Mouse (Mus musculus) hindbrain, embryonic 10.5 days (tissue): ENCODE results near the gene Ppp1r21. TPM values are rescaled to one million over a fixed set of nuclear protein-coding genes. Genes with fewer than 3 reads are reported as not detected.
A peak's percentile ranks its signal among the peaks of the same experiment; 100 is the strongest.

ENCODE experiments used
- DNase-seq: peaks from one replicate; pipeline ENCODE4 v3.0.0-alpha.2; 2017; ENCODE audit warnings: low spot score
- H3K27ac ChIP-seq: fragments of 300-500 bp; sonication (generic); 2 replicates; pipeline ENCODE4 v1.5.1; 2016; ENCODE audit warnings: mild to moderate bottlenecking, moderate library complexity
- H3K27me3 ChIP-seq: fragments of 300-500 bp; sonication (generic); 2 replicates; pipeline ENCODE4 v1.6.1; 2016; ENCODE audit warnings: mild to moderate bottlenecking; ENCODE audit not compliant: poor library complexity, insufficient read depth, severe bottlenecking
- H3K36me3 ChIP-seq: fragments of 300-500 bp; sonication (generic); 2 replicates; pipeline ENCODE4 v1.6.1; 2016; ENCODE audit warnings: mild to moderate bottlenecking, moderate library complexity
- H3K4me1 ChIP-seq: fragments of 300-500 bp; sonication (generic); replicated peaks from 2 replicates; pipeline ENCODE4 v1.6.1; 2016; ENCODE audit warnings: mild to moderate bottlenecking
- H3K4me3 ChIP-seq: fragments of 300-500 bp; sonication (generic); 2 replicates; pipeline ENCODE4 v1.5.1; 2016; ENCODE audit warnings: mild to moderate bottlenecking, moderate library complexity
- H3K9me3 ChIP-seq: fragments of 300-500 bp; sonication (generic); 2 replicates; pipeline ENCODE4 v1.6.1; 2016; ENCODE audit warnings: mild to moderate bottlenecking, moderate library complexity
- WGBS: fragments of 180-500 bp; shearing (Covaris S2); methylation state at CpG from one replicate; pipeline ENCODE4 v1.1.7; 2016; 5-methylcytosine and 5-hydroxymethylcytosine counted together
- polyA plus RNA-seq: library from polyadenylated mRNA; unstranded; fragments of >200 nt; fragmentation: Nextera tagmentation; extraction: Ambion mirVana; gene quantifications from 2 replicates; pipeline ENCODE4 v1.2.1, GENCODE M21; 2016

Gene Ppp1r21
- polyA plus RNA-seq, 1 experiment from 2014 or later = 18.9 TPM

DNA sequence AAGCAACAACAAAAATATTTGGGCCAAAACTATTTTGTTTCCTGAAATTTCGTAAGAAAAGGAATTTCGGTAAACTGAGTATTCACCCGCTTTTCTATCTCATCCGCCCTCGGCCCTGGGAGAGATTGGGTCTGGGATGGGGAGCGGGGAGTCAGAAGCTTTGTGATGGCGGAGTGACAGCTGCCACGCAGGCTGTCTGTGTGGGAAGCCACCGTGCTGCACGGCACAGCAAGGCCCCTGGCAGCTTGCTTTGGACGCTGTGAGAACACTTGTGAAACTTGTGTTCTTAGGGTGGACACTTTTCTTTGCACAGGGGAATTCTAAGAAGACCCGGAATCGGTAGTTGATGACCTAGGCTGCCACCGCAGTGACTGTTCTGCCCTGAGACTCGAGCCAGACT lies 57.5 kb downstream of the Ppp1r21 start:
- H3K9me3 ChIP-seq = 0 out of 2 replicates have a peak, but pooled peaks cover 5% of the 10 kb centered on the region
- no peak overlapping the region for H3K27ac ChIP-seq
- no peaks in the 10 kb centered on the region for H3K4me1 ChIP-seq
- H3K27me3 ChIP-seq = no peaks in the 10 kb centered on the region
- 85% methylated on average over 15 of the region's 15 CpGs for WGBS
- DNase-seq = no peak
- H3K36me3 ChIP-seq = peaks cover 71% of the 10 kb centered on the region
- no peak overlapping the region for H3K4me3 ChIP-seq

DNA sequence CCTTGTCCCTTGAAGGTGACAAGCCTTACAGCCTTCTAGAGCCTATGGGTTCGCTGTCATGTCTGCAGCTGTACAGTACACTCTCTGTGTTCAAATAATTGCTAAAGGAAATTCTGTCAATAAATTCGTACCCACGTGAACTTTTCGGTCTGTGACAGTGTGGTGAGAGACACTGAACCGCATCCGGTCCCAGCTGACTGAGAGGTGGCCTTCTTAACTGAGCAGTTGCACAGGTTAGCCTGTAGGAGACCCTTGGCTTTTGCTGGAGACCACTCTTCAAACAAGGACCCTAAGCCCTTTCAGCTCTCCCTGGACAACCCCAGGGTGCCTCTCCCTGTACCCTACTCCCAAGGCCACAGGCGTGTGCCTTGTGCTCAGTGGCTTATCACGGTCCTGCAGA lies 58.3 kb downstream of the Ppp1r21 start:
- Histone ChIP-seq H3K27ac (no peak overlapping the region), H3K9me3 (0 out of 2 replicates have a peak, but pooled peaks cover 5% of the 10 kb centered on the region), H3K4me3 (no peak overlapping the region), H3K36me3 (peaks cover 64% of the 10 kb centered on the region), H3K4me1 (no peaks in the 10 kb centered on the region), H3K27me3 (no peaks in the 10 kb centered on the region)
- DNase-seq = no peak
- WGBS = 92% methylated on average over 8 of the region's 8 CpGs

GRCm38 (mm10) chr17:88590251-88590650 lies 60.3 kb downstream of the Ppp1r21 start:
- Histone ChIP-seq H3K27me3 (no peaks in the 10 kb centered on the region), H3K36me3 (peaks cover 44% of the 10 kb centered on the region), H3K4me3 (no peak overlapping the region), H3K9me3 (no peaks in the 10 kb centered on the region), H3K27ac (no peak overlapping the region), H3K4me1 (no peaks in the 10 kb centered on the region)
- DNase-seq = no peak
- 90% methylated on average over 6 of the region's 6 CpGs for WGBS

- Histone ChIP-seq H3K4me1 (peaks cover 29% of the 10 kb centered on the region), H3K4me3 (no peak overlapping the region), H3K9me3 (no peaks in the 10 kb centered on the region), H3K27ac (no peak overlapping the region), H3K27me3 (no peaks in the 10 kb centered on the region), H3K36me3 (peaks cover 5% of the 10 kb centered on the region; the same call in 1 of the 2 replicates)
- WGBS = 85% methylated on average over 4 of the region's 4 CpGs
- no peak for DNase-seq
These were observed 65.2 kb downstream of the Ppp1r21 start for GRCm38 (mm10) chr17:88595071-88595470.

GRCm38 (mm10) chr17:88596068-88596467 lies 66.2 kb downstream of the Ppp1r21 start:
- 79% methylated on average over 4 of the region's 4 CpGs for WGBS
- H3K4me1 ChIP-seq = peaks cover 29% of the 10 kb centered on the region
- H3K36me3 ChIP-seq = no peaks in the 10 kb centered on the region
- H3K4me3 ChIP-seq = no peak overlapping the region
- no peaks in the 10 kb centered on the region for H3K27me3 ChIP-seq
- H3K9me3 ChIP-seq = no peaks in the 10 kb centered on the region
- no peak overlapping the region for H3K27ac ChIP-seq
- DNase-seq = no peak

DNA sequence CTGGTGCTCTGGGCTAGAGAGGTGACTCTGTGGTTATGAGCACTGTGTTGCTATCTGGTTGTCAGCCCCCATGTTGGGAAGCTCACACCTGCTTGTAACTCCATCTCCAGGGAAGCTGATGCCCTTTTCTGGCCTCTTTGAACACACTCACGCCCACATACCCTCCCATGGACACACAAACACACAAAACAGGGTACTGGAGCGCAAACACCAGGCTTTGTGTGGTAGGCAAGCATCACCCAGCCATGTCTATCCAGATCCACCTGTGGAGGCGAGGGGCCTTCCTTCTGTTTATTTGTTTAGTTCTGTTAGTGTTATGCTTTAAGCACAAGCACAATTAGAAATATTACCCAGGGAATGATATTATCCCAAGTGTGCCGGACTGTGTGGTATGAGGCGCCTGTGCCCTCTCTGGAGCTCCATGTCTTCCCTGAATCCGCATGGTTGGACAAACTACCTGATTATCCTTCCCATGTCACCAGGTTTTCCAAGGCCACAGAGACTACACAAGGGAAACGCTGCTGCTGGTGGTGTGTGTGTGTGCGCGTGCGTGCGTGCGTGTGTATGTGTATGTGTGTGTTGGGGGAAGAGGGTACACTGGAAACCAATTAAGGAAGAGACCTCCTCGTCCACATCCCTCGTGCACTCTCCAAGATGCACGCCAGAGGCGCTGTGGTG lies 66.8 kb downstream of the Ppp1r21 start:
- DNase-seq = no peak
- Histone ChIP-seq H3K36me3 (no peaks in the 10 kb centered on the region), H3K27ac (peak overlapping the region; percentile 90), H3K9me3 (no peaks in the 10 kb centered on the region), H3K4me3 (peak overlapping the region; percentile 66), H3K4me1 (peaks cover 29% of the 10 kb centered on the region), H3K27me3 (no peaks in the 10 kb centered on the region)
- WGBS = 28% methylated on average over 16 of the region's 16 CpGs

GRCm38 (mm10) chr17:88597222-88598055 lies 67.5 kb downstream of the Ppp1r21 start, which contains the start of gene Ston1:
Ston1 (plus strand) TSS chr17:88597684.
- WGBS = 1% methylated on average over 41 of the region's 41 CpGs
- peaks cover 29% of the 10 kb centered on the region for H3K4me1 ChIP-seq

GRCm38 (mm10) chr17:88598056-88598420 lies 68.1 kb downstream of the Ppp1r21 start:
- no peak for DNase-seq
- Histone ChIP-seq H3K4me3 (peak overlapping the region; percentile 66), H3K27ac (peak overlapping the region; percentile 90), H3K36me3 (no peaks in the 10 kb centered on the region), H3K4me1 (peaks cover 29% of the 10 kb centered on the region), H3K27me3 (no peaks in the 10 kb centered on the region), H3K9me3 (no peaks in the 10 kb centered on the region)
- 11% methylated on average over 5 of the region's 5 CpGs for WGBS

More at GRCm38 (mm10) chr17:88597222-88598055, 67.5 kb downstream of the Ppp1r21 start, which contains the start of gene Ston1:
- H3K4me3 ChIP-seq = peak within 1 kb of the TSS; percentile 66
- no peaks in the 10 kb centered on the region for H3K36me3 ChIP-seq
- no peaks in the 10 kb centered on the region for H3K9me3 ChIP-seq
- H3K27ac ChIP-seq = peak within 1 kb of the TSS; percentile 90
- no peaks in the 10 kb centered on the region for H3K27me3 ChIP-seq
- peak; percentile 86 for DNase-seq

DNA sequence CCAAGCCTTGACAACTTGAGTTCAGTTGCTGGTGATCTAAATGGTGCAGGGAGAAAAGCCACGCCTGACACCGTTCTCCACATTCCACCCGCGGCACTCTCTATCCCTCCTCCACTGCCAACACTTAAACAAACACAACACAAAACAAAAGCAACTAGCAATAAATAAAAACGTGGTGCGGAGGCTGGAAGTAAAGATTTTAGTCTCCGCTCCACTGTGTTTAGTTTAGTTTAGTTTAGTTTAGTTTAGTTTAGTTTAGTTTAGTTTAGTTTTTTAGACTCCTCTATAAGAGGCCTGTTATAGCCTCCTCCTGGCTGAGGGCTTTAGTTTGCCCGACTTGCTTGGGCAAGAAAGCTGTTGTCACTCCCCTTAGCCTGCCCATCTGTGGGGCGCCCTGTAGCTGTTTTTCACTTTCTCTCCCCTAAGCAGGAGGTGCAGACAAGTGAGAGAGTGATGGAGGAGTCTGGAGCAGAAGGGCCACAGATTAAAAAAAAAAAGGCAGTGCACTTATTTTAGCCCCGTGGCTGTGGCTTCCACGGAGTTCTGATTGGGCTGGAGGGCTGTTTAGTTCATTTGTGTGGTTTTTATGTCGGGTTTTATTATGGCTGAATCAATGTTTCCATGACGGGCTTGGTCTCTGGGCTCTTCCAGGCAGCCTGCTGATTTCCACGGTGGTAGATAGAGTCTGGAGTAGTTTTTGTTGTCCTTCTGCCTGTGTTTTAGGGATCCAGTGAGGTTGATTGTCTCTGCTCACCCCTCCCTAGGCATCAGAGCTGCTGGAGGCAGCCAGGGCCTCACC lies 68.9 kb downstream of the Ppp1r21 start:
- DNase-seq = peak; percentile 10

DNA sequence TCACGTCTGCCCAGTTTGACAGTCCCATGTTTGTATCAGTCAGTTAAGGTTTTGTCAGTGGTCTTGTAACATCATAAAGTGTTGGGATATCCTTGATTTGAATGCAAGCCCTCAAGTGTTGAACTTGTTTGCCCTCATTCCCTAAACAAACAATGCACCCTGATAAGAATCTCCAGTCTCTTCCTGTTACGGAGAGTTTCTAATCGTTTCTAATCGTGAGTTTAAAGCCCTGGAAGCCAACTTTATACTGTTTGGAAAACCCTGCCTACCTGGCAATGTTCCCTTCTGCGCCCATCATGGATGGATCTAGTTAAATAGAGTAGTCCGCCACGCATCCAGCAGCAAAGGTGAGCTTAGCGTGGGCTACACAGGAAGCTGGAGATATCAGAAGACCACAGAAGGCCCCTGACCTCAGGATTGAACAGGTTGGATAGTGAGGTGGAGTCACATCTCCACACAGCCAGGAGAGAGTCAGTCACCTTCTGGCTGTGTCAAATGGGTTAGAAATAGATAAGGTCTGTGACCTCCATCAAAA lies 70.6 kb downstream of the Ppp1r21 start:
- WGBS = 86% methylated on average over 8 of the region's 8 CpGs
- no peak for DNase-seq
- no peaks in the 10 kb centered on the region for H3K27me3 ChIP-seq

More for the DNA sequence above, 68.9 kb downstream of the Ppp1r21 start:
- WGBS = 21% methylated on average over 14 of the region's 14 CpGs
- Histone ChIP-seq H3K36me3 (no peaks in the 10 kb centered on the region), H3K27ac (peak overlapping the region; percentile 67), H3K4me3 (peak overlapping the region; percentile 66), H3K9me3 (no peaks in the 10 kb centered on the region), H3K27me3 (no peaks in the 10 kb centered on the region), H3K4me1 (peaks cover 29% of the 10 kb centered on the region)

DNA sequence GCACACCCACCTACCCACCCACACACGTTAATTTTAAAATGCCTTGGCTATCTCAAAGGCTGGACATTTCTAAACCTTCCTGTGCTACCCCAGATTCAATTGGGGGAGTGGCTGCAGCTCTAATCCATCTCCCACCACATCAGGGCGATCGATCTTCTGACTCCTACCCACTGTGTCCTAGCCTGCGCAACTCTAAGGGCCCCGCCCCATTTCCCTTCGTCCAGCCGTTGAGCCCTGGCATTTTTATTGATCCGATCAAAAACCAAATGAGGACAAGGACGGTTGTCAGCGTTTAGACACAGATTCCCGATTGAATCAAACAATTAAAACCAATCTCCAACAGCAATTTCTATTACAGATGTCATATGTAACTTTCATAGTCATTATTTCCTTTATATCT lies 74.0 kb downstream of the Ppp1r21 start:
- Histone ChIP-seq H3K36me3 (no peaks in the 10 kb centered on the region), H3K4me1 (peaks cover 5% of the 10 kb centered on the region), H3K27ac (no peak overlapping the region), H3K27me3 (no peaks in the 10 kb centered on the region), H3K9me3 (no peaks in the 10 kb centered on the region), H3K4me3 (no peak overlapping the region)
- DNase-seq = no peak
- 90% methylated on average over 11 of the region's 11 CpGs for WGBS

More for the DNA sequence above, 70.6 kb downstream of the Ppp1r21 start:
- Histone ChIP-seq H3K4me1 (peaks cover 29% of the 10 kb centered on the region), H3K4me3 (no peak overlapping the region), H3K9me3 (no peaks in the 10 kb centered on the region), H3K36me3 (no peaks in the 10 kb centered on the region), H3K27ac (no peak overlapping the region)

DNA sequence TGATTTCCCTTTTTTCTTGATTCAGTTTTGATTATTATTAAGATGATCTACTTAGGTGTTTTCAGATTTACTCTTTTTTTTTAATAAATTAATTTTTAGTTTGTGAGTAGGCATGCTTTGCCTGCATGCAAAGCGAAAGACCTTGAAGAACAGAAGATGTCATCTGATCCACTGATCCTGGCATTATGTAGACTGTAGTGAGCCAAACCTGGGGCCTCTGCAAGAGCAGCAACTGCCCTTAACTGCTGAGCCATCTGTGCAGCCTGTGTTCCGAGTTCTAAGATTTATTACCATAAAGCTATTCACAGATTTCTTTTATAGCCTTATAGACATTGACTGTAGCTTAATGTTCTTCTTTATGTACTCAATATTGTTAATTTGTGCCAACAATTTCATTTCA lies 76.1 kb downstream of the Ppp1r21 start:
- no peaks in the 10 kb centered on the region for H3K36me3 ChIP-seq
- no peak overlapping the region for H3K27ac ChIP-seq
- H3K27me3 ChIP-seq = no peaks in the 10 kb centered on the region
- H3K4me3 ChIP-seq = no peak overlapping the region
- no peaks in the 10 kb centered on the region for H3K9me3 ChIP-seq
- no peaks in the 10 kb centered on the region; the same call in 1 of the 2 replicates for H3K4me1 ChIP-seq
- no peak for DNase-seq
- WGBS = 92% methylated on average over 2 of the region's 2 CpGs
